Mouse (Mus musculus) G1E (cell line): ENCODE measurements around the gene 4930402F06Rik.

ENCODE experiments used
- CTCF ChIP-seq: IDR thresholded peaks from 2 replicates; pipeline ENCODE4 v1.5.1; 2012; ENCODE audit warnings: low read depth, low read length, inconsistent platforms, mixed read lengths
- GATA1 ChIP-seq: IDR thresholded peaks from 2 replicates; pipeline ENCODE4 v1.6.1; 2012; ENCODE audit warnings: borderline replicate concordance, low read length, inconsistent platforms, mixed read lengths
- GATA2 ChIP-seq: IDR thresholded peaks from 2 replicates; pipeline ENCODE4 v1.6.1; 2012; ENCODE audit warnings: low read depth, low read length, inconsistent platforms, borderline replicate concordance
- POLR2AphosphoS5 ChIP-seq: IDR thresholded peaks from 2 replicates; pipeline ENCODE4 v1.6.1; 2012; ENCODE audit warnings: low read depth, low read length, inconsistent platforms; ENCODE audit not compliant: insufficient replicate concordance
- TAL1 ChIP-seq: conservative IDR thresholded peaks from 2 replicates; pipeline ENCODE4 v1.6.1; 2012; ENCODE audit warnings: low read depth, low read length, inconsistent platforms, mixed read lengths

GRCm38 (mm10) chr2:35443325-35443724 lies 46.4 kb upstream of the 4930402F06Rik start:
- TF ChIP-seq CTCF = no peak
- TF ChIP-seq GATA1 = no peak
- TF ChIP-seq GATA2 = no peak
- no peak for TF ChIP-seq POLR2AphosphoS5
- no peak for TF ChIP-seq TAL1
